Mouse (Mus musculus) bone marrow macrophage, adult 2 months (primary cell): Measurements from ENCODE around the gene Kncn.

Source experiments
- CTCF ChIP-seq: IDR thresholded peaks from 2 replicates; pipeline ENCODE4 v1.5.1; 2012; ENCODE audit warnings: low read depth, mild to moderate bottlenecking, low read length, moderate library complexity
- POLR2A ChIP-seq: IDR thresholded peaks from 2 replicates; pipeline ENCODE4 v1.6.1; 2012; ENCODE audit warnings: mild to moderate bottlenecking, low read depth, low read length, borderline replicate concordance

- TF ChIP-seq CTCF (no peak), POLR2A (no peak)
Measured at GRCm38 (mm10) chr4:115846656-115847055, 37.5 kb upstream of the Kncn start.
